Mouse (Mus musculus): ENCODE results near the gene Bicdl1. TPM values are rescaled to one million over a fixed set of nuclear protein-coding genes. Genes with fewer than 3 reads are reported as not detected.

The Bicdl1 gene
- polyA plus RNA-seq, 1 experiment from 2014 or later = 1.9 TPM

DNA sequence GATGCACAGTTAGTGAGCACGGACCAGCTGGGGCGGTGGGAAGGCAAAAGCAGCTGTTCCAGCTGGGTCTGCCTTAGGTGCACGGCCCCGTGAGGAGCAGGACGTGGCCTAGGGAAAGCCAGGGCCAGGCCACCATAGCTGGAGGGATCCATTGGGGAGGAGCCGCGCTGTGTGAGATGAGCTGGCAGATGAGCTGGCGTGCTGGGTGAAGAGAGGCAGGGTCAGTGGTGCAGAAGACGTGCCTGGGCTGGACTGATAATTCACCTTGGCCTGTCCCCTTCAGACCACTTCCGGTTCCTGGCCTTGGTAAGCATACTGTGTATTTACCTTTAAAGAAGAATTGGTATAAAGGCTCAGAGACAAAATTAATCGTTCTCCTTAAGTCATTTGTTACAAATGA, 119.9 kb downstream of the Bicdl1 start:
- Histone ChIP-seq H3K27ac (ENCODE audit: low read depth) (no peak overlapping the region), H3K4me1 (ENCODE audit: insufficient read depth) (no peaks in the 10 kb centered on the region; the same call in 1 of the 2 replicates), H3K36me3 (replicated peaks; ENCODE audit: insufficient read depth, low read length) (peaks cover 83% of the 10 kb centered on the region), H3K4me2 (ENCODE audit: low read depth, low read length) (no peak overlapping the region), H3K4me3 (ENCODE audit: low read depth, low read length) (no peak overlapping the region), H3K27me3 (ENCODE audit: insufficient read depth, low read length) (no peaks in the 10 kb centered on the region), H3K9ac (replicated peaks) (no peak overlapping the region), H3K9me3 (ENCODE audit: low read length) (no peaks in the 10 kb centered on the region)
- ATAC-seq (peak; percentile 69), DNase-seq (no peak)
- 75% methylated on average over 11 of the region's 11 CpGs for WGBS (ENCODE audit: insufficient replicate concordance)
- TF ChIP-seq EP300 (IDR thresholded peaks at IDR 0.05; ENCODE audit: low read depth) (no peak), CTCF (IDR thresholded peaks at IDR 0.05; ENCODE audit: low read depth) (no peak)

DNA sequence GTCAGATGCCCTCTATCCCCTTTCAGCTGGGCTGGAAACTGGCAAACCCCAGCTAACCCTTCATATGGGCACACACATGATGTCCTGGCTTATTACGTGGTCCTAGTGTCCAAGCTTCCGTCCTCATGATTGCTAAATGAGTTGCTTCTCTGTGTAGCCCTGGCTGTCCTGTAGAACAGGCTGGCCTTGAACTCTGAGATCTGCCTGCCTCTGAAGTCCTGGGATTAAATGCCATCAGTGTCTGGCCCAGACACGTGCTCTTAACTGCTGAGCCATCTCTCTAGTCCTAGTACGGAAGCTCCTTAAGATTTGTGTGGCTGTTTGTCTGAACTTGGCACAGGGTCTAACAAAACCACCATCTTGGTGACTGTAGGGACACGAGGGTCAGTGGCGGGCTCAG, 127.9 kb downstream of the Bicdl1 start:
- Histone ChIP-seq H3K4me2 (ENCODE audit: low read depth, low read length) (no peak overlapping the region), H3K4me3 (ENCODE audit: low read depth, low read length) (no peak overlapping the region), H3K27ac (ENCODE audit: low read depth) (no peak overlapping the region), H3K36me3 (replicated peaks; ENCODE audit: insufficient read depth, low read length) (peaks cover 66% of the 10 kb centered on the region), H3K9ac (replicated peaks) (no peak overlapping the region), H3K9me3 (ENCODE audit: low read length) (no peaks in the 10 kb centered on the region), H3K4me1 (ENCODE audit: insufficient read depth) (no peaks in the 10 kb centered on the region), H3K27me3 (ENCODE audit: insufficient read depth, low read length) (no peaks in the 10 kb centered on the region)
- TF ChIP-seq EP300 (IDR thresholded peaks at IDR 0.05; ENCODE audit: low read depth) = no peak
- no peak for TF ChIP-seq CTCF (IDR thresholded peaks at IDR 0.05; ENCODE audit: low read depth)
- WGBS (ENCODE audit: insufficient replicate concordance) = 86% methylated on average over 6 of the region's 6 CpGs
- ATAC-seq (no peak), DNase-seq (no peak)

Small RNA genes within 50 kb of the gene (microRNA-seq; reads per million reads assigned to microRNA genes)
- not detected for gene Mir7030

Other genes with a start within 250 kb of the Bicdl1 start
- gene Sirt4, start 246.9 kb downstream of the Bicdl1 start, polyA plus RNA-seq (2015; fragmentation: Nextera tagmentation; extraction: Ambion mirVana) = 3.5 and 3.9 TPM in 2 replicates
- gene Pxn, start 224.9 kb downstream of the Bicdl1 start, polyA plus RNA-seq (2015; fragmentation: Nextera tagmentation; extraction: Ambion mirVana) = 14.9 and 16.3 TPM in 2 replicates
- 793 and 822 TPM in 2 replicates for gene Rplp0, start 172.2 kb downstream of the Bicdl1 start, polyA plus RNA-seq (2015; fragmentation: Nextera tagmentation; extraction: Ambion mirVana)
- gene Gcn1l1, start 166.4 kb downstream of the Bicdl1 start, polyA plus RNA-seq (2015; fragmentation: Nextera tagmentation; extraction: Ambion mirVana) = 7.7 and 10.3 TPM in 2 replicates
- 7.6 and 8.6 TPM in 2 replicates for gene Rab35, start 99.7 kb downstream of the Bicdl1 start, polyA plus RNA-seq (2015; fragmentation: Nextera tagmentation; extraction: Ambion mirVana)
- gene Cit, start 113.7 kb upstream of the Bicdl1 start, polyA plus RNA-seq (2015; fragmentation: Nextera tagmentation; extraction: Ambion mirVana) = 9.1 and 11.5 TPM in 2 replicates

Data from liver, postnatal 0 days (tissue).